Mouse (Mus musculus): ENCODE measurements around the gene Bmpr1b. TPM values are rescaled to one million over a fixed set of nuclear protein-coding genes. Genes with fewer than 3 reads are reported as not detected.

Bmpr1b gene
- polyA plus RNA-seq, 1 experiment from 2014 or later, result 5.9 TPM

GRCm38 (mm10) chr3:142066792-142067346 is 102.4 kb downstream of the Bmpr1b start:
- Histone ChIP-seq H3K4me1 (no peaks in the 10 kb centered on the region), H3K27me3 (no peaks in the 10 kb centered on the region), H3K4me3 (replicated peaks) (no peak overlapping the region), H3K4me2 (replicated peaks) (no peak overlapping the region), H3K9me3 (replicated peaks) (no peaks in the 10 kb centered on the region), H3K36me3 (no peaks in the 10 kb centered on the region), H3K9ac (no peak overlapping the region), H3K27ac (replicated peaks) (no peak overlapping the region)
- ATAC-seq (ENCODE audit: insufficient number of reproducible peaks, low FRiP score, low TSS enrichment, low read depth), result no peak
- WGBS, result 59% methylated on average over 1 of the region's 1 CpGs

- Histone ChIP-seq H3K4me3 (replicated peaks) (no peak overlapping the region), H3K9me3 (replicated peaks) (no peaks in the 10 kb centered on the region), H3K4me1 (no peaks in the 10 kb centered on the region), H3K36me3 (no peaks in the 10 kb centered on the region), H3K27me3 (no peaks in the 10 kb centered on the region), H3K9ac (no peak overlapping the region), H3K4me2 (replicated peaks) (no peak overlapping the region), H3K27ac (replicated peaks) (no peak overlapping the region)
- ATAC-seq (ENCODE audit: insufficient number of reproducible peaks, low FRiP score, low TSS enrichment, low read depth), result no peak
- WGBS, result 69% methylated on average over 5 of the region's 5 CpGs
These were observed 104.1 kb downstream of the Bmpr1b start for GRCm38 (mm10) chr3:142065111-142065510.

- Histone ChIP-seq H3K27ac (replicated peaks) (no peak overlapping the region), H3K4me3 (replicated peaks) (no peak overlapping the region), H3K9ac (no peak overlapping the region), H3K9me3 (replicated peaks) (no peaks in the 10 kb centered on the region), H3K27me3 (no peaks in the 10 kb centered on the region), H3K4me1 (no peaks in the 10 kb centered on the region), H3K4me2 (replicated peaks) (no peak overlapping the region), H3K36me3 (no peaks in the 10 kb centered on the region)
- 26% methylated on average over 12 of the region's 12 CpGs for WGBS
- ATAC-seq (ENCODE audit: insufficient number of reproducible peaks, low FRiP score, low TSS enrichment, low read depth), result peak; percentile 76
These were observed 105.5 kb downstream of the Bmpr1b start for GRCm38 (mm10) chr3:142063536-142064226.

- H3K4me3 ChIP-seq (replicated peaks), result no peak overlapping the region
- no peaks in the 10 kb centered on the region for H3K36me3 ChIP-seq
- no peak overlapping the region for H3K9ac ChIP-seq
- H3K27ac ChIP-seq (replicated peaks), result no peak overlapping the region
- no peaks in the 10 kb centered on the region for H3K9me3 ChIP-seq (replicated peaks)
- H3K4me1 ChIP-seq, result no peaks in the 10 kb centered on the region
- WGBS, result 77% methylated on average over 5 of the region's 5 CpGs
- H3K27me3 ChIP-seq, result no peaks in the 10 kb centered on the region
- ATAC-seq (ENCODE audit: insufficient number of reproducible peaks, low FRiP score, low TSS enrichment, low read depth), result no peak
- H3K4me2 ChIP-seq (replicated peaks), result no peak overlapping the region
These were observed 108.0 kb downstream of the Bmpr1b start for GRCm38 (mm10) chr3:142061267-142061666.

DNA sequence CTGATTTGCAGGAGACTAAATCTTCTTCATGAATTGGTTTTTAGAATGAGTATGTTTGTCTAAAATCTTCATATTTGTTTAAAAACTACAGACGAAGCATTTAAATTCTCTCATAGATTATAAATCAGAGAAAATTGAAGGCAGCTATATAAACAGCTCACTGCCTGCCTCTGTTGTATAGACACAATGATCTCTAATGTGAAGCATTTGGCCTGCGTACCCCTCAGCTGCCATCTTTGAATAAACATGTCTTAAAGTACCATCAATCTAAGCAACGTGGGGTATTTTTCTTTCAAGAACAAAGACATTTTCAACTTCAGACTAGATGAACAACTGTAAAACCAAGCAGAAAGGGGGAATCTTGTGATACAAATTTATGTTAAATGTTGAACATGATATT is 109.3 kb downstream of the Bmpr1b start:
- H3K36me3 ChIP-seq, result no peaks in the 10 kb centered on the region
- H3K9me3 ChIP-seq (replicated peaks), result no peaks in the 10 kb centered on the region
- H3K27ac ChIP-seq (replicated peaks), result no peak overlapping the region
- no peak overlapping the region for H3K9ac ChIP-seq
- H3K4me1 ChIP-seq, result no peaks in the 10 kb centered on the region
- H3K4me3 ChIP-seq (replicated peaks), result no peak overlapping the region
- no peaks in the 10 kb centered on the region for H3K27me3 ChIP-seq
- 56% methylated on average over 3 of the region's 3 CpGs for WGBS
- no peak overlapping the region for H3K4me2 ChIP-seq (replicated peaks)
- no peak for ATAC-seq (ENCODE audit: insufficient number of reproducible peaks, low FRiP score, low TSS enrichment, low read depth)

DNA sequence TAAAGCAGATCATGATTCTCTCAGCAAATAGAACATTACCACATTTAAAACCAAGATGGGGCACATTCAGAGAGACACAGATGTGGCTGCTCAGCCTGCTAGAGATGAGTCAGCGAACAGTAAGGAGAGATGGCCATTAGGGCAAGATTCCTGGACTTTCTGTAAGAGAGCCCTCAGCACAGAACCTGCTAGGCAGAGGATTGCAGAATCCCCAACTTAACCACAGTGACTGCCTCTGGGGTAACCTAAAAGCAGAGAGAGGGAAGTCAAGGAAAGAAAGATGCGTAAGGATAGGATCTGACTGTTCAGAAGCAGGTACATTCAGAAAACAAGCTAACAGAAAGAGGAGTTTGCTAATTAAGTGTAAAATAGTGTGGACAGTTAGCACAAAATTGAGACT is 118.5 kb downstream of the Bmpr1b start:
- Histone ChIP-seq H3K36me3 (no peaks in the 10 kb centered on the region), H3K4me1 (no peaks in the 10 kb centered on the region), H3K27me3 (no peaks in the 10 kb centered on the region), H3K4me2 (replicated peaks) (no peak overlapping the region), H3K9me3 (replicated peaks) (no peaks in the 10 kb centered on the region), H3K4me3 (replicated peaks) (no peak overlapping the region), H3K9ac (no peak overlapping the region), H3K27ac (replicated peaks) (no peak overlapping the region)
- no peak for ATAC-seq (ENCODE audit: insufficient number of reproducible peaks, low FRiP score, low TSS enrichment, low read depth)
- WGBS, result 93% methylated on average over 2 of the region's 2 CpGs

DNA sequence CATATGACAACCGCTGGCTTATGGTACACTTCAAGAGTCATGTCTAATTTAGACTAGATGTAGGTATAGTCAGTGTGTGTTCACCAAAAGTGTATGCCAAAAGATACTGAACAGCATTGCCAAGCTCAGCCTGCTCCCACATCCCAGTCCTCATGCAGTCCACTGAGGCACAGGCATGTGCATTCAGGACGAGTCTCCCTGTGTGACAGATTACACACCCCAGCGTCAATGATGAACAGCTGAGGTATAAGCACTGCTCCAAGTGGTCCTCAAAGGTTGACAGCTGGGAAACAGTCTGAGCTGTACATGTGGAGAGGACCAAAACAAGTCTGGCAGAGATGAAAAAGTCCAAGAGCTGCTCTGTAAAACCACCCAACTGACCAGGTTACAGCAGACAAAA is 119.6 kb downstream of the Bmpr1b start:
- no peaks in the 10 kb centered on the region for H3K27me3 ChIP-seq

DNA sequence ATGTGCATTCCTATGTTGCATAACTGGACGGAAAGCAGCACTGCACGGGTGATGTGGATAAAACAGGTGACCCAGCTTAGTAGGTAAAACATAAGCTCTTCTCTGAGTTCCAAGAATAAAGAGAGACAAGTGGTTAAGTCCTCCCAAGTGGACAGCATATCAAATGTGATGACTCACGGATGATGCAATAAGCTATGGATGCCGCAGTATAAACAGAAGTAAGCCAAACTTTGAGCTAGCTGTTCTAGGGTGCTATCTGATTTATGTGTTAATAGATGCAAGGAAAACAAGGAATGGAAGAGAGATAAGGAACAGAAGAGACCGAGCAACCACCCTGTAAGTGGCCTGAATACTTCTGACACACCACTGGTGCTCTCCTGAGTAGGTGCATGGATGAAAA is 120.1 kb downstream of the Bmpr1b start:
- Histone ChIP-seq H3K27ac (replicated peaks) (no peak overlapping the region), H3K4me3 (replicated peaks) (no peak overlapping the region), H3K4me2 (replicated peaks) (no peak overlapping the region), H3K4me1 (no peaks in the 10 kb centered on the region), H3K27me3 (no peaks in the 10 kb centered on the region), H3K36me3 (no peaks in the 10 kb centered on the region), H3K9me3 (replicated peaks) (no peaks in the 10 kb centered on the region), H3K9ac (no peak overlapping the region)
- ATAC-seq (ENCODE audit: insufficient number of reproducible peaks, low FRiP score, low TSS enrichment, low read depth), result no peak
- 80% methylated on average over 5 of the region's 5 CpGs for WGBS

More for the DNA sequence above, 119.6 kb downstream of the Bmpr1b start:
- ATAC-seq (ENCODE audit: insufficient number of reproducible peaks, low FRiP score, low TSS enrichment, low read depth), result no peak
- Histone ChIP-seq H3K4me2 (replicated peaks) (no peak overlapping the region), H3K4me3 (replicated peaks) (no peak overlapping the region), H3K4me1 (no peaks in the 10 kb centered on the region), H3K36me3 (no peaks in the 10 kb centered on the region), H3K9me3 (replicated peaks) (no peaks in the 10 kb centered on the region), H3K27ac (replicated peaks) (no peak overlapping the region), H3K9ac (no peak overlapping the region)
- WGBS, result 80% methylated on average over 3 of the region's 3 CpGs

DNA sequence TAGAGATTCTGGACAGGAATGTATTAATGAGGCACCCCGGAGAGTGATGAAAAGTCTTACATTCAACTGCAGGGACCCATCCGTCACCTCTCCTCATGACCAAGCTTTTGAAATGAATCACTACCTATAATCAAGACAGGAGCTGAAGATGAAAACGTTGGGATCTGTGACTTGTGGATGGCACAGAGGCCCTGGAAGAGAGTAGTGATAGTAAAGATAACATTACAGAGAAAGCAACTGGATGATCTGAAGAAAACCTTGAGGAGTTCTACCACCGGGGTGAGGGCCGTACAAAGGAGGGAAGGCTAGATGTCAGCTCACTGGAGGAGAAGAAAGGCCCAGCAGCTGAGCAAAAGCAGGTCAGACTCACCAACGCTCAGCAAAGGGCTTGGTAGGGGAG is 120.7 kb downstream of the Bmpr1b start:
- Histone ChIP-seq H3K9ac (no peak overlapping the region), H3K27ac (replicated peaks) (no peak overlapping the region), H3K36me3 (no peaks in the 10 kb centered on the region), H3K27me3 (no peaks in the 10 kb centered on the region), H3K4me3 (replicated peaks) (no peak overlapping the region), H3K4me1 (no peaks in the 10 kb centered on the region), H3K4me2 (replicated peaks) (no peak overlapping the region), H3K9me3 (replicated peaks) (no peaks in the 10 kb centered on the region)
- WGBS, result 72% methylated on average over 6 of the region's 6 CpGs
- ATAC-seq (ENCODE audit: insufficient number of reproducible peaks, low FRiP score, low TSS enrichment, low read depth), result no peak

GRCm38 (mm10) chr3:142043463-142043862 is 125.8 kb downstream of the Bmpr1b start:
- WGBS, result 36% methylated on average over 2 of the region's 2 CpGs
- Histone ChIP-seq H3K4me3 (replicated peaks) (no peak overlapping the region), H3K27me3 (no peaks in the 10 kb centered on the region), H3K9me3 (replicated peaks) (no peaks in the 10 kb centered on the region), H3K4me2 (replicated peaks) (no peak overlapping the region), H3K36me3 (no peaks in the 10 kb centered on the region), H3K4me1 (no peaks in the 10 kb centered on the region), H3K27ac (replicated peaks) (no peak overlapping the region), H3K9ac (no peak overlapping the region)
- ATAC-seq (ENCODE audit: insufficient number of reproducible peaks, low FRiP score, low TSS enrichment, low read depth), result no peak

DNA sequence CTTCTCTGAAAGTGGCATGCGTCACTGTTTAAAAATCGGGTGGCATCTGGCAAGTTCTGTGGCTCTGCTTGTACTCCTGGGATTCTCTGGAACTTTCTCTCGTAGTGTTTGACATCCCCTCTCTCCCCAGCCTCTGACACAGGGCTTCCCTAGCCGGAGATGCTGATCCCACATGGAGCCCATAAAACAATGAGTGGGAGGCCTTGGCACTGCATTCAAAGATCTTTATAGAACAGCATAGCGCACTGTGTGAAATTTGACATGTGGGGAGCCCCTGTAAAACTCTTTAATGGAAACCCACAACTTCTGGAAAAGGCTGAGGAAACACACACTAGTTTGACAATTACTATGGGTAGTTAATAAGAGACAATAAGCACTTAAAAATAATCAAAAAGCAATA is 126.2 kb downstream of the Bmpr1b start:
- ATAC-seq (ENCODE audit: insufficient number of reproducible peaks, low FRiP score, low TSS enrichment, low read depth), result no peak

GRCm38 (mm10) chr3:142040345-142040744 is 128.9 kb downstream of the Bmpr1b start:
- H3K9ac ChIP-seq, result no peak overlapping the region
- H3K4me3 ChIP-seq (replicated peaks), result no peak overlapping the region
- H3K4me1 ChIP-seq, result no peaks in the 10 kb centered on the region
- 59% methylated on average over 5 of the region's 5 CpGs for WGBS
- no peak overlapping the region for H3K4me2 ChIP-seq (replicated peaks)
- H3K27ac ChIP-seq (replicated peaks), result no peak overlapping the region
- H3K27me3 ChIP-seq, result no peaks in the 10 kb centered on the region; the same call in 1 of the 2 replicates
- no peaks in the 10 kb centered on the region for H3K36me3 ChIP-seq
- H3K9me3 ChIP-seq (replicated peaks), result no peaks in the 10 kb centered on the region
- no peak for ATAC-seq (ENCODE audit: insufficient number of reproducible peaks, low FRiP score, low TSS enrichment, low read depth)

More for the DNA sequence above, 126.2 kb downstream of the Bmpr1b start:
- no peak overlapping the region for H3K4me2 ChIP-seq (replicated peaks)
- WGBS, result 74% methylated on average over 5 of the region's 5 CpGs
- H3K9ac ChIP-seq, result no peak overlapping the region
- no peak overlapping the region for H3K4me3 ChIP-seq (replicated peaks)
- no peak overlapping the region for H3K27ac ChIP-seq (replicated peaks)
- no peaks in the 10 kb centered on the region for H3K36me3 ChIP-seq
- no peaks in the 10 kb centered on the region for H3K27me3 ChIP-seq
- no peaks in the 10 kb centered on the region for H3K9me3 ChIP-seq (replicated peaks)
- no peaks in the 10 kb centered on the region for H3K4me1 ChIP-seq
